Mouse (Mus musculus) adrenal gland, postnatal 14 days (tissue): ENCODE data around the gene Lect2. TPM values are rescaled to one million over a fixed set of nuclear protein-coding genes. Genes with fewer than 3 reads are reported as not detected.

Experiments used
- DNase-seq: peaks from one replicate; pipeline ENCODE4 v3.0.0; 2021; ENCODE audit warnings: mixed read lengths
- long read RNA-seq, 2 experiments: library from polyadenylated mRNA; stranded (forward); transcript quantifications; one replicate each; pipeline ENCODE4 v2.0.0; 2021
- total RNA-seq: library from RNA; stranded (reverse); gene quantifications from 2 replicates; pipeline ENCODE4 v1.2.3, GENCODE M21; 2021

Lect2 gene
- total RNA-seq: 1.3 and 46.7 TPM in 2 replicates
- long read RNA-seq, experiment 1, partial matches to known transcripts: 0 of 1 reads
- long read RNA-seq, experiment 1, other reads (novel, unspliced or antisense): 0 of 1 reads
- long read RNA-seq, experiment 2, transcript Lect2-201 (4 exons, 837 nt): major isoform, 50 of 61 reads
- long read RNA-seq, experiment 2, partial matches to known transcripts: 9 of 61 reads
- long read RNA-seq, experiment 2, other reads (novel, unspliced or antisense): 2 of 61 reads

DNA sequence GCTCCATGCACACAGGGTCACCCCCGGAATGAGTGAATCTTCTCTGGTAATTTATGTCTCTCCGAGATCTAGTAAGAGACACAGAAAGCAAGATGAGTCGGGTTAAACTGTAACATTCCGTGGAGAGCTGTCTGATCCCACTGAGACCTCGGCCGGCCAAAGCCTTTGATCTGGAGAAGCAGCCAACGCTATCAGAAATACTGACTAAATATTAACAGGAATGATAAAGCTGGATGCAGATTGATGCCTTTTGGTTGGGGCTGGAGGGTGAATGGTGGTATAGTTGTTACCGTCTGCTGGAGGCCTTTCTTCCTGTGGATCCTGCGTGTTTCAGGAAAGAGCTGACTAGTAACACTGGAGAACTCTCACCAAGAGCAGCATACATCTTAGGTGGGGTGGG, at the start of gene Lect2:
TSS of gene Lect2 (minus strand) at position 102 of the 400 bp plus-strand sequence.
- DNase-seq: no peak

DNA sequence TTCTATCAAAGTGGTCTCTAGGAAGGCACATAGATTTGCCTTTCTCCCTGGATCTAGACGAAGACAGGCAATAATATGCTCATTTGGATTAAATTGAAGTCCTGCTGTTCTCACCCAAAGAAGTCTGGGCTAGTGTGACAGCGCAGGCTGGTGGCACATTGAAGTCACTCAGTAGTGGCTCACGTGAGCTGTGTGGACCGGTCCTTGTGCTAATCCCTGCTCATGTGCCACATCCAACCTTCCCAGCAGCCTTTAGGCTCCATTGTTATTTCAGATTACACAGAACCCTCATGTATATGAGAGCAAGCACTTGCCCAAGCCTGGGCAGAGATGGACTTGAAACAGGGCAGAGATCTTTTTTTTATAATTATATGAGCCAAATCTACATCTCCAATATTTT, 49.0 kb upstream of the Lect2 start:
- DNase-seq: no peak

DNA sequence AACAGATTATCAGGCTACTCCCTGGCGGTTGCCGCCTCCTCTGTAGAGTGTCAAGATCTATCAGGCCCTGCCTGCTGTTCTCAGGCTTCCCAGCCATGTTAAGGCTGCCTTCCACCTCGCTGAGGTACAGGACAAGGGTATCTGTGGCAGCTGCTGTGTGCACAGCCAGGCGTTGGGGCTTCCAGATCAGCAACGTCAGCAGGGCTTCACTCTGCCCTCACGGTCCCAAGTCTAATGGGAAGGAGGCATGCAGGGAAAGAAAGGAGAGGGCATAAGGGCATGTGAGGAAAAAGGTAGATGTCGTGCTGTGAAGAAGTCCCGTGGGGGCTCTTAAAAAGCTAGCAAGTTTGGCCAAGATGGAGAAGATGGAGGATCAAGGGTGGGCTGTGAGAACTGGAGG, 46.9 kb upstream of the Lect2 start:
- DNase-seq: no peak

DNA sequence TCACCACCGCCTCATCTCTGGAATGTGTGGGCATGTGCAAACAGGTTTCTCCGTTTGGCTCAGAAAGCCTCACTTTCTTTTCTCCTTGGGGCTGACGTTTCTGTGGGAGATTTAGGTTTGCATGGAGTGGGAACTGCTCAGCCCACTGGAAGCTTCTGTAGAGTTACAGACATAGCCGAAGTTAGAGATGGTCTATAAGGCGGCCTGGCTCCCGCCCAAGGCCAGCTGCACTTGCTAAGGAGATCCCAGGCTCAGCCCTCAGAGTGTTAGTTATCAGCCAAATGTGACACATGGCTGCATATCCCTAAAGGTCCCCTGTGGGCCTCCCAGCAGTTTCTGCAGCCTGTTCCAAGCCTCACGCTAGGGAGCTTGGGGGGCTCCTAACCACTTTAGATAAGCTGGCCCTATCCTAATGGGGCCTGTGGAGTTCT, 45.7 kb upstream of the Lect2 start:
- no peak for DNase-seq

DNA sequence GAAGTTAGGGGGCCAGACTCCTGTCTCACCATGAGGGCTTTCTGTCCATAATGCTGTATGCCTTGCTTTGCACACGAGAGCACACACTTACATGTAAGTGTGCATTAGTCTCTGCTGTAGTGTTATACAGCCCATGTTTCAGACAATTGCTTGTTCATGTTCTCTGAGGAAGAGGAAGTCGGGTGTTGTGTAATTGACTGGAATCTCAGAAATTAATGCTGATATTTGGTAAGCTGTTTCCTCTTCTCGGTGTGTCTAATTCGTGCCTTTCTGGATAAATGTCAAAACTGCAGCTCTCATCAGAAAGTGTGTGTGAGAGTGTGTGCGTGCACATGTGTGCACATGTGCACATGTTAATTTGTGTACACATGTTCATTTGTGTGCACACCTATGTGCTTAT, 44.9 kb upstream of the Lect2 start:
- no peak for DNase-seq

DNA sequence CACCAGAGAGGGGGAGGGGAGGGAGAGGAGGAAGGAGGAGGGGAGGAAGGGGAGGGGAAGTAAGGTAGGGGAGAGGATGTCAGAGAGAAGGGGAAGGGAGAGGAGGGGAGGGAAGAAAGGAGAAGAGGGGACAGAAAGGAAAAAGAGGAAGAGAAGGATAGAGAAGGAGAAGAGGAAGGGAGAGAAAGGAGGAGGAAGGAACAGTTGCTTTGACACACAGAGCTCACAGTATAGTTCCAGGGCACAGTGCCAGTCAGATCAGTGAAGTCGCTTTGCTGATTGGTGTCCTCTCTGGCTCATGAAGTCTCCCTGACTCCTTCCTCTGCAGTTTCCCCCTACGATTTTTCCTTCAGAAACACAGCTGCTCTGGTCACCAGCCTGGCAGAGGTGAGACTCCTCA, 43.6 kb upstream of the Lect2 start:
- no peak for DNase-seq

DNA sequence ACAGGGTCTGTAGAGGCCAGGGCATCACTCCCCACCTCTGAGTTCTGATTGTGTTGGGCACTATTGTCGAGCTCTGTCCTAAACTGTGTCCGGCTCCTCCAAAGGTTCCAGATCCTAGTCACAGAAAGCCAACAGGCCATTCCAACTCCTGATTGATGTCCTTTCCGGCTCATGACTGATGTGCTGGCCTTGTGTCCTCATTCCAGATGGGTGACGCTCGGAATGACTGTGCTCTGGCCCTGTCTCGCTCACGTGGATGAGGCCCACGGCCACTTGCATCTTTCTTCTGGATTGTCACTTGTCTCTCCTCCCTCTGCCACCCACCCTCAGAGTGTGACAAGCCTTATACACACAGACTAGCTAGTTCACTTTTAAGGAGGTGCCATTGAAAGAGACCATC, 42.9 kb upstream of the Lect2 start:
- peak; percentile 84 for DNase-seq

DNA sequence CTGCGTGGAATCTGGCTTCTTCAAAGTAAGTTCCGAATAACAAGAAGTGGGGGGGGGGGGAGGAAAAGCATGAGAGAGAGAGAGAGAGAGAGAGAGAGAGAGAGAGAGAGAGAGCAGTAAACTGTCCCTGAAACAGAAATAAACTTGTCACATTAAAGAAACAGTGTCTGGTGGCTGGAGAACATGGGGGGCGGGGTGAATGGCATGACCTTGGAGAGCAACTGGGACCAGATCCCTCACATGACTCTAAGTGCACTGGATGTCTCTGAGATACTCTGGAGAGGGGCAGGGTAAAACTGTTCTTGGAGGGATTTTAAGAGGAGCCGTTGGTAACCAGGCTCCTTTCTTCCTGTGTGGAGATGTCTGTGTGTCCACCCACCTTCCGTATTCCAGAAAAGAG, 41.9 kb upstream of the Lect2 start:
- DNase-seq: peak; percentile 63

DNA sequence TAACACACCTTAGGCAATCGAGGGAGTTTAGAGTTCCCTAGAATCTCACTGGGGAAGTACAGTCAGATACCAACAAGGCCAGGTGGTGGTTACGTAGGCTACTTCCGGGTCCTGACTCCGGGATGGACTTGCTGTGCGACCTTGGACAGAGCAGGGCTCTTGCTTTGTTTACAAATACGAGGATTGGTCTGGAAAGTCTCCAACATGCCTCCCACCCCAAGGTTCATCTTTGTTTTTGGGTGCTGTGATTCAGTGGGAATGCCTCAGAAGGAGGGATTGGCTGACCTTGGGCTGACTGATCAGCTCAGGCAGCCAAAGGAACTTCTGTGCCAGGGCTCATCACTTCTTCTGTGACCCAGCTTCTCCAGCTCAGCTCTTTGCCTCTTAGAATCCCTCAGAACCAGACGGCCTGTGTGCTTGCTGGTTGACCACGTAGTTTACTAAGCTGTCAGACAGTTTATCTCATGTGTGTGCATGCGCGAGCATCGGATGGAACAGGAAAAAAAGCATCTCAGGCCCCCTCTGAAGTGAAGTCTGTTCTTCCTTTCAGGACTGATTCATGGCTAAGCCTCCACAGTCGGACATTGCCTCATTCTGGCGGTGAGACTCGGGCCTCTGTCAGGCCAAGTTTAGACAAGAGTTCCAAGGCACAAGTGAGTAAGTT, 40.3 kb upstream of the Lect2 start:
- DNase-seq: peak; percentile 83

DNA sequence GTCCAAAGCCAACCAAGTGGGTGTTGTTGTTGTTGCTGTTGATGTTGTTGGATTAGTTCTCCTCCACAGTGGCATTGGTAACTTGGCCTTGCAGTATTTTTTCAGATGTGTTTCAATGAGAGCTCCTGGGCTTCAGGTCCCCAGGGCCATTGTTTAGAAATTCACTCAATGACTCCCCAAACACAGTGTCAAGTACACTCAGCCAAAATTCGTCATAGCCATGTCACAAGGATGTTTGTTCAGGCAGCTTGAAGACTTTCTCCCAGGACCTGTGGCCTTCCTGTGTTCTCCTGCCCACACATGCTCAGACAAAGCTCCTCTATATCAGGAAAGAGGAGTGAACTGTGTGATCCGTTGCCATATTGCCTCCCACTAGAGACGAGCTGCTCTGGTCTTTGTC, 37.7 kb upstream of the Lect2 start:
- peak; percentile 54 for DNase-seq

DNA sequence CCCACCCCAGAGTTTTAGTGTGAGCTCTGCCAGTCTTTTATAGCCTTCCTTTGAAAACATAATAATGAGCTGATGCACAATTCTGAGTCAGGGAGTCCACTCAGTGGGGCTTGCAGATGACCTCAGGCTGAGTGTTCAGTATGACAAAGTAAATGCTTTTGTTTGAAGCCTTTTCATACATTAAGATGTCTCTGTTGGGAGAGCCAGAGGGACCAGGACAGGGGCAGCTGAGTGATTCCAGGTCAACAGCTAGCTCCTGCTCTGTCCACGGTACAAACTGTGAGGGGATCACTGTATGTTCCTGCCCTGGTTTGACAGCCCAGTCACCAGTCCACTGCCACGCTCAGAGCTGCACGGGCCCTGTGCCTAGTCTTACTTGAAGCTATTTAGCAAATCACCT, 34.4 kb upstream of the Lect2 start:
- DNase-seq: no peak

DNA sequence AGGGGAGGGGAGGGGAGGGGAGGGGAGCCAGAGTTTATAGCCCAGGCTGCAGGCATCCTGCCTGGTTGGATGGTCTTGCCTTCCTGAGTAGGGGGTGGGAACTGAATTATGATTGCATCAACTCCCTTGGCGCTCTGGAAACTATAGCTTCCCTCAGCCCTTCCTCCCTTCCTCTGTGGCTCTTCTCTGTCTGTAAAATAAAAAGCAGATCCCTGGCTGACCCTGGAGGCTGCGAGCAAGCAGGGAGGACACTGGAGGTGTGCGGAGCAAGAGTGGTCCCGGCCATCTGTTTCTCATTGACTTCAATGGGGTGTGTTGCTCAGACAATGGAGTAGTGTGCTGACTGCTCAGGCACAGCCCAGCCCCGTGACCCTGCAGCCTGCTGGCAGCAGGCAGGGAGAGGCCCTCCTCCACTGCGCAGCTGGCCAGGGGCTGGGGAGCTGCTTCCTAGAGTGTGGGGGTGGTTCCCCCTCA, 33.7 kb upstream of the Lect2 start:
- DNase-seq: peak; percentile 65

DNA sequence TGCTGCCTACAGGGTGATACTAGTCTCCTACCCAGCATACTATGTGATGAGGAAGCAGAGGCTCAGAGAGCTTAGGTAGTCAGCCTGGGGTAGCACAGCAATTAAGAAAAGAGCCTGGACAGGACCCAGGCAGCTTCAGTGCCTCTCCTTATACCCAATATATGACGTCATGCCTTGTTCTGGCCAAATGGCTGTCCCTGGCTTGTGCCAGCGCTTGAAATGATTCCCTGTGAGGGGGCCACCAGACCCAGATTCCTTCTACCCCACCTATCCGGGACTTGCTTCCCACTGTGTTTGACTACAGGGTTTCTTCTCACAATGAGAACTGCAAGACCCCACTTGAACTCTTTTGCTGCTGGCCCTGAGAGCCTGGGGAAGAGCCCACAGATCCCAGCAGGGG, 33.2 kb upstream of the Lect2 start:
- no peak for DNase-seq

DNA sequence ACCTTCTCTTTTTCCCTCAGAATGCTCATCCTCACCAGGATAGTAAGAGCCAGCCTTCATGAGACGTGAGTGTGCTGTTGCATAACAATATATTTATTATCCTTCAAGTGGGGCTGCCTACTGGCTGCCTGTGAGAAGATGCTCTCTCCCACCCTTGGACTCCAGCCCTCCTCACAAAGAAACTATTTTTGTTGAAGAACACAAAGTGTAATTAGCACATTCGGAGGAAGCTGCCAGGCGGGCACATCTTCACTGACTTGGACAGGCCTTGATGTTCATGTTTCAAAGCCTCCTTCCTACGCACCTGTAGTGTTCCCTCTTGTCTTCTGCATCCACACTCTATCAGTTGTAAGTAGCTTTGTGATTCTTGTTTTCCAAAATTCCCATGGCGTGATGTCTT, 32.1 kb upstream of the Lect2 start:
- no peak for DNase-seq

DNA sequence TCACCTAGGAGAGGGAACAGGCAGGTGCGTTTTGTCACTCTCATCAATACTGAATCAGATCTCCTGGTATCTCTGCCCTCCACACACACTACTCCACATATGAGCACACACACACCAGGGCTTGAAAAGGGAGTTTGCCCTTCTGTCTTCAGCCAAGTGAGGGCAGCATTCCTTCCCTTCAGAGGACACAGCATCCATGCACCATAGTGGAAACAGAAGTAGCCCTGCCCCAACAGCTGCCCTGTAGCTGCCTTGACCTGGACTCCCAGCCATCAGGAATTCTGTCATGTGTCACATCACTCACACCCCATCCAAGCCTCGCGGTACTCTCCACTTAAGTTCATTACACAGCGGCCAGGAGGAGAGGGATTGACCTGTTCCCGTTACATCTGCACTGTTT, 29.8 kb upstream of the Lect2 start:
- DNase-seq: peak; percentile 51

DNA sequence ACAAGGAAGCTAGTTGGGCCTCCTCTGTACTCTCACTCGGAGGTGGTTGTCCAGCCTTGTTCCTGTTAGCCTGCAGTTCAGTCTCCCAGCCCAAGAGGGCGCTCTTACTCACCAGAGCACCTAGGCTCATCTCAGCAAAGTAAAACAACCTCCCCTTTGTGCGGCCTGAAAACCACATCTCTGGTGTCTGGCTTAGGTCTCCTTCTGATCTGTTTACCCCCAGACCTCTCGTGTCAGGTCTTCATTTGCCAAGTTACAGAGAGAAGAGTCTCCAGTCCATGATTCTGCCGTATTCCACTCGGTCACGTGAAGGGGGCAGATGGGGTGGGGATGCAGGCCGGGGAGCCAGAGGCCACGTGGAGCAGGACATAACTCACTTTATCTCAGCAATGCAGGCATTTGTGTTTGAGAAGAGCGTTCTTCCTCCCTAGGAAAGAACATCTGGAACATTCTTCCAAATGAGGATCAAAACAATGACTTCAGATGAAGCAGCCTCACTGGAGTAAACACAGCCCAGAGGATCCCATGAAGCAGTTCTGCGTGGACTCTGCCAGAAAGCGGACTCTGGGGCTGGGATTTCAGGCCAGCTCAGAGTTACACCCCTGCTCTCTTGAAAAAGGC, 27.5 kb upstream of the Lect2 start:
- peak; percentile 85 for DNase-seq

DNA sequence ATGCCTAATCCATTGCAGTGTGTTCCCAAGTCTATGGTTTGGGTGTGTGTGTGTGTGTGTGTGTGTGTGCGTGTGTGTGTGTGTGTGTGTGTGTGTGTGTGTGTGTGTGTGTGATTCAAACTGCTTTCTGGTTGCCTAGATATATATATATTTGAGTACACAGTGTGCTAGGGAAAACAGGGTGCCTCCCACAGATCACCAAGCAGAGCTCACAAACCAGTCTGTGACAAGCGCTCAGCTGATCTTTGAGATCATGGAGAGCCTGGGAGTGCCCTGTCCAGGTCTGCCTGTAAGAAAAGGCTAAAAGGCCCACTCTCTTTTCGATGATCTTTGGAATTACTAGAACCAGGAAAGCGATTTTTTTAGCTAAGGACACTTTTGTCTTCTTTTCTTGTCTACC, 26.8 kb upstream of the Lect2 start:
- DNase-seq: no peak

DNA sequence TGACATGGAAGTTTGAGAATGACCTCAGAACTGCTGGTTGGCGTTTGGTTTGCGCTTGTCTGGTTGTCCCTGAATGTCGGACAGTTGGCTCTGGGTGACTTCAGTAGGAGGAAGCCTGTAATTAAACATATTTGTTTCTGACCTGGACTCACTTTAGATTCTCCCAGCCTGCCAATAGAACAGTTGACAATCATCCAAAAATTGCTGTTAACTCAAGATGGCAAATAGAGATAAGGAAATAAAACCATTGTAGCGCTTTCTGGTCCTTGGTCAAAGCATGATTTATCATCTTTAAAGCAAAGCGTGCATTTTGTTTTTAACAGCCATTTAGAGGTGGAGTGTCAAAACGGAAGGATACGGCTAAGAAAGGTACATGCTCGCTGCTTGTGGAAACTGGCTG, 23.3 kb upstream of the Lect2 start:
- no peak for DNase-seq

DNA sequence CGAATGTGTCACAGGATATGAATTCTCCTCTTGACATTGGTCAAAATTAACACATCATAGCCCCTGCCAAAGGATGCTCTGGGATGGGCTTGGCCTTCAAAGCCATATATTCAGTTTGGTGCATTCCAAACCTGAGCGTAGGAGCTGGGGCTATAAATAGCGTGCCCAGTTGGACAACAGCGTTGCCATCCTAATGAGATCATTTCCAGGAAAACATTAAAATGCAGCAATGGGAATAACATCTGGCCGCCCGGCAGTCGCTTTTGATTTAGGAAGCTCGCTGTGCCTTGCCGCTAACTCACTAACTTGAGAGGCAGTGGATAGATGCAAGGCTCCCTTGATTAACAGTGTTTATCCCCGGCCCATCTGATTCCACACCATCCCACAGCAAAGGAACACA, 18.0 kb upstream of the Lect2 start:
- no peak for DNase-seq

DNA sequence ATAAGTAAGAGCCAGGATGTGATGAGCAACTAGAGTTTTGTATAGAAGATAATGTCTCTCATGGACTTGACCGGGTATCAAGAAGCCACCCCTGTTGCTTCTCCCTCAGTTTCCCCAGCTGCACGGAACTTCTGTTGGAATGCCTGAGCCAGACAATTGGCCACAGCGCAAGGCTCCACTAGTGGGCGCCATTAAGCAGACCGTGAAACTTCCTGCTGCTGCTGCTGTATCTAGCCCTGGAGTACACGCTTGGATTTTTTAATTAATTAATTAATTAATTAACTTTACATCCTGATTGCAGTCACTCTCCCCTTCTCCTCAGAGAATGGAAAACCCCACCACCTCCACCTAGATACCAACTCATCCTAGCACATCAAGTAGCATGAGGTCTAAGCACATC, 14.8 kb upstream of the Lect2 start:
- peak; percentile 62 for DNase-seq

DNA sequence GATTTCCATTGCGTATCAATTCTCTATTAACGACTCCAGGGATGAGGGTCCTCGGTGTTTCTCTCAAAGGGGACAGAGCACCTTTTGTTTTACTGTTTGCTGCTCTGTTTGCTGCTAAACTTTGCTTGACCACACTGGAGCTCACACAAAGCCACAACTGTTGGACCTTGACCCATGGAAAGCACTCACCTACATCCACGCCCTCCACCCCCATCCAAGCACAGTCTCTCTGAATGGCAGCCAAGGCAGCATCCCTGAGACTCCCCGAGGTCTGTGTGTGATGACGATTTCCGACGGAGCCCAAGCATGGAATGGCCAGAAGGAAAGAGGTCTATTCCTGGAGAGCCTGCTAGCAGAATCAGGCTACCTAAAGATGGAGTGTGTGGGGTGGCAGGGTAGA, 12.8 kb upstream of the Lect2 start:
- no peak for DNase-seq

DNA sequence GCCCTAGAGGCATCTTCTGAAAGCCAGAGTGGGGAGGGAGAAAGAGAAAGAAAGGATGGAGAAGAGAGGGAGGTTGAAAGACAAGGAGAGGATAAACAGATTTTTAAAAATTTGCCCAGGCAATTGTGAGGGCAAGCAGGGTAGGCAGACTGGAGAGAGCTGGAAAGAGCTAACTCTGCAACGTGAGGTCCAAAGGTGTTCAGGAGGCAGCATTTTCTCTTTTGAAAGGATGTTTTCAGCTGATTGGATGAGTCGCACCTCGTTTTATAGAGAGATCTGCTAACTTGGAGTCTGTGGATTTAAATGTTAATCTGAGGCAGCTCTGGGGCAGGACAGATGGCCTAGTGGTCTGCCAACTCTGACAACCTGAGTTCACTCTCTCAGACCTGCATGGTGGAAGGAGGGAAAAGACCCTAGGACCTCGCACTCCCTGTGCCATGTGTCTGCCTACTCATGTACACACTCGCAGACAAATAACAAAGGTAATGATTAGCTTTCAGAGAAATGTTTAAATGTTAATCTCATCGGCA, 11.6 kb upstream of the Lect2 start:
- DNase-seq: no peak

DNA sequence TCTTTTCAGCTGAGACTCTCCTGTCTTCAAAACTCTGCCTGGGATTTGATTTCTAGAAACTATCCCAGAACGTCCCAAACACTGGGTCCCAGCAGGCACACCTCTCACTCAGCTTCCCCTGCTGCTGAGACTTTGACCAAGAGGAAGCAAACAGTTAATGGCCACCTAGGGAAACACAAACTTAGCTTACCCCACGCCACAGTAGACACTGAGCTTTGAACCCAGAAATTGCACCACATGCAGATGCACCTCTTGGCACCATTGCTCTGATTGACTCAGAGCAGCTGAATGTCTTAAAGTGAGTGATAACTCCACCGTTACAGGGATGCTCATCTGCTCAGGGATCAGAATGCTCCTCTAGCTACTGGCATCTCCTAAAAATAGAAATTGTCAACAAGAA, 10.5 kb upstream of the Lect2 start:
- no peak for DNase-seq

DNA sequence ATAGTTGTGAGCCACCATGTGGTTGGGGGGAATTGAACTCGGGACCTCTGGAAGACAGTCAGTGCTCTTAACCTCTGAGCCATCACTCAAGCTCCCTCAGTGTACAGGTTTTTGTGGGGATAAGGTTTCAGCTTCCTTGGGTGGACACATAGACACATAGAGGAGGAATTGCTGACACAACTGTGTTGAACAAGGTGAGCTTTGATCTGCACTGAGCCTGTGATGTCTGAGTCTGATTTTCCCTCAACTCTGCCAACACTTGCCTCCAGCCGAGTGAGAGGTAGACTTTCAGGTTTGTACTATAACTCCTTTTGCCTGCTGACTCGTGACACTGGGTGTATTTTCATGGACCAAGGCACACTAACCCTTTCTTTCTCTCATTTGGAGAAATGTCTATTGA, 8.4 kb upstream of the Lect2 start:
- DNase-seq: no peak
